Mouse (Mus musculus) liver, embryonic 14.5 days (tissue): ENCODE results near the gene Akt2. TPM values are rescaled to one million over a fixed set of nuclear protein-coding genes. Genes with fewer than 3 reads are reported as not detected.
A peak's percentile ranks its signal among the peaks of the same experiment; 100 is the strongest.

ENCODE experiments used
- ATAC-seq: fragments of 200-750 bp; cut with Nextera tagmentation; 2 replicates; pipeline ENCODE4 v1.8.0; 2017; ENCODE audit warnings: moderate number of reproducible peaks, mild to moderate bottlenecking, moderate library complexity; ENCODE audit not compliant: insufficient read depth
- DNase-seq, 3 experiments: peaks; one replicate each; pipeline ENCODE4 v3.0.0-alpha.2; 2012 to 2013; ENCODE audit warnings: low read depth in 3 of 3, low spot score in 3 of 3
- H3K27ac ChIP-seq: fragments of 300-500 bp; sonication (generic); 2 replicates; pipeline ENCODE4 v1.5.1; 2014; ENCODE audit warnings: moderate library complexity, mild to moderate bottlenecking, control low read depth, inconsistent platforms
- H3K27me3 ChIP-seq: fragments of 300-500 bp; sonication (generic); 2 replicates; pipeline ENCODE4 v1.6.1; 2014; ENCODE audit warnings: mild to moderate bottlenecking, low read length, moderate library complexity; ENCODE audit not compliant: control insufficient read depth, insufficient read depth
- H3K36me3 ChIP-seq: fragments of 300-500 bp; sonication (generic); replicated peaks from 2 replicates; pipeline ENCODE4 v1.6.1; 2014; ENCODE audit warnings: low read depth; ENCODE audit not compliant: control insufficient read depth, insufficient read depth
- H3K4me1 ChIP-seq, 2 experiments: fragments of 200-500 bp in 1 of 2; fragments of 300-500 bp in 1 of 2; sonication (generic) in 1 of 2; replicated peaks; 2 replicates each; pipeline ENCODE4 v1.6.1; 2012 to 2014; ENCODE audit warnings: antibody characterized with exemption in 1 of 2, inconsistent platforms in 1 of 2, low read length in 1 of 2; ENCODE audit not compliant: control insufficient read depth in 2 of 2, insufficient read depth in 2 of 2
- H3K4me2 ChIP-seq: fragments of 300-500 bp; sonication (generic); 2 replicates; pipeline ENCODE4 v1.6.1; 2014; ENCODE audit warnings: low read depth, mild to moderate bottlenecking, control low read depth, moderate library complexity
- H3K4me3 ChIP-seq, 2 experiments: fragments of 200-500 bp in 1 of 2; fragments of 300-500 bp in 1 of 2; sonication (generic) in 1 of 2; 2 replicates each; pipeline ENCODE4 v1.5.1; 2012 to 2014; ENCODE audit warnings: low read depth in 2 of 2, low read length in 2 of 2, mild to moderate bottlenecking in 2 of 2, control low read depth in 1 of 2, inconsistent platforms in 1 of 2, moderate library complexity in 1 of 2; ENCODE audit not compliant: insufficient read depth in 1 of 2
- H3K9ac ChIP-seq: fragments of 300-500 bp; sonication (generic); replicated peaks from 2 replicates; pipeline ENCODE4 v1.6.1; 2014; ENCODE audit warnings: mild to moderate bottlenecking, control low read depth, moderate library complexity
- H3K9me3 ChIP-seq: fragments of 300-500 bp; sonication (generic); 2 replicates; pipeline ENCODE4 v1.6.1; 2016; ENCODE audit warnings: low read length, mixed read lengths; ENCODE audit not compliant: control insufficient read depth
- CTCF ChIP-seq: IDR thresholded peaks from 2 replicates; pipeline ENCODE4 v1.5.1; 2016; ENCODE audit warnings: antibody characterized with exemption, low read depth, control low read depth
- EP300 ChIP-seq: IDR thresholded peaks from 2 replicates; pipeline ENCODE4 v1.6.1; 2016; ENCODE audit warnings: antibody characterized with exemption, low read depth
- WGBS: fragments of 180-500 bp; shearing (Covaris S2); extraction: QIAGEN DNeasy Blood & Tissue Kit; methylation state at CpG from one replicate; pipeline ENCODE4 v1.1.7; 2014; ENCODE audit not compliant: insufficient replicate concordance; 5-methylcytosine and 5-hydroxymethylcytosine counted together
- polyA plus RNA-seq, 2 experiments: library from polyadenylated mRNA; depleted of rRNA in 1 of 2; stranded (reverse) in 1 of 2; unstranded in 1 of 2; fragments of >200 nt; fragmentation: Nextera tagmentation in 1 of 2; extraction: Ambion mirVana in 1 of 2; gene quantifications; 2 replicates each; pipeline versions ENCODE4 v1.2.1 to v1.2.3; 2012 to 2014

Akt2 gene
- polyA plus RNA-seq, 2 experiments, result 21.5 to 23.2 TPM

DNA sequence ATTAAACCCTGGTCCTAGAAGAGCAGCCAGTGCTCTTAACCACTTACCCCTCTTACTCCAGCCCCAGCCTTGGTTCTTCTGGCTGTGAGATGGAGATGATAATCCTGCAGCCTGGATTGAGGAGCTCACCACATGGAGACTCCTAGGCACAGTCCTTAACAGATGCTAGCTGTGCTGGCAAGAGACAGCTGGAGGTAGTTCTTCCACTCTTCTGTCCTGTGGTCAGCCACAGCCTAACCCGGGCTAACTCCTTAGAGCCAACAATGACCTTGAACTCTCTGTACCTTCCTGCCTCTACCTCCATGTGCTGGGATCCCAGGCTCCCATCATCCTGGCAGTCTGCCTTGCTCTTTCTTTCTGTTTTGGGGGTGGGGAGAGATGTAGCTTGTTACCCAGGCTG is 30.4 kb upstream of the Akt2 start:
- Histone ChIP-seq H3K27me3 (no peaks in the 10 kb centered on the region), H3K4me3 (no peak overlapping the region), H3K4me2 (no peak overlapping the region), H3K9ac (no peak overlapping the region), H3K36me3 (peaks cover 20% of the 10 kb centered on the region), H3K27ac (no peak overlapping the region), H3K4me1 (peaks cover 2 to 3% of the 10 kb centered on the region in 2 experiments; a peak in 2 of 4 replicates), H3K9me3 (no peaks in the 10 kb centered on the region)
- no peak for ATAC-seq
- 63% methylated on average over 1 of the region's 1 CpGs for WGBS
- no peak for DNase-seq
- TF ChIP-seq CTCF (no peak), EP300 (no peak)

DNA sequence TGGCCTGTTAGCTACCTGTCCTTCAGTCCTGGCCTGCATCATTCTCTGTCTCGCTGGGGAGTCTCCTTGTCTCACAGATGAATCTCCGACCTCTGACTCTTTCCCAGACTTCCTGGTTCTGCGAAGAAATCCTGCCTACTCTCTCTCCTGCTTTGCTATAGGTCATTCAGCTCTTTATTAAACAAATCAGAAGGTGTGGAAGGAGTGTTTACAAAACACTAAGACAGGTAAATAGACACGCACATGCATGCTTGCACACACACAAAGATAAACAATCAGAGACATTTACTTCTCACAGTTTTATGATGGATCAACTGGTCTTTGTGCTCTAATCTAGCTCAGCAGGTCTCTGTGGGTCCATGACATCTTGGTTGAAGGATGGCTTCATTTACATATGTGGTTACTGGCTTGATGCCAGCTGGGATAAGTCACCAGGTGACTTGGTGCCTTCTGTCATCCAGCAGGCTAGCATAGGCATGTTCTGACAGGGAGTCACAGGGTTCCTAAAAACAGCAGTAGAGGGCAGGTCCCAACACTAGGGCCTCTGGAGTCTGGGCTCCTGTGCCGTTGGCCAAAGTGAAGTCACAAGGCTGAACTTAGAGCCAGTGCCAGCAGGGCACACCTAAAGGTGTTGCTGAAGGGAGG is 21.6 kb upstream of the Akt2 start:
- WGBS, result 82% methylated on average over 5 of the region's 5 CpGs
- ATAC-seq (no peak), DNase-seq (no peak)
- Histone ChIP-seq H3K4me3 (no peak overlapping the region), H3K4me1 (no peaks in the 10 kb centered on the region), H3K9me3 (no peaks in the 10 kb centered on the region), H3K36me3 (peaks cover 24% of the 10 kb centered on the region), H3K9ac (no peak overlapping the region), H3K27ac (no peak overlapping the region), H3K4me2 (no peak overlapping the region), H3K27me3 (no peaks in the 10 kb centered on the region)
- TF ChIP-seq CTCF (no peak), EP300 (no peak)

DNA sequence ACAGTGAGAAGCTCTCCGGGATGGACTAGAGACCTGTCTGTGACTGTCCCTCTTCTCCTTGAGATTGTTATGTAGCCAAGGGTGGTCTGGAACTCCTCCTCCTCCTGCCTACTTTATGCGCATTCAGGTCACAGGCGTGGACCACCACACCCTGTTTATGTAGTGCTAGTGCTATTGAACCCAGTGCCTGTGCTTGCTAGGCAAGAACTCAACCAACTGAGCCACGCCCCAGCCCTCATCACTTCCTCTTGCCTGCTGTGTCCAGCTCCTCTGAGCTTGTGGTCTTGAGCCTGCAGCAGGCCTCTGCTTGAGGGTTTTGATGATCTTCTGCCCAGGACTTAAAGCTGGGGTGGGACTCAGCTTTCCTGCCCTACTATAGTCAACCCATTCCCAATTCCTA is 19.2 kb upstream of the Akt2 start:
- H3K4me1 ChIP-seq, result no peaks in the 10 kb centered on the region
- no peaks in the 10 kb centered on the region for H3K27me3 ChIP-seq
- ATAC-seq (no peak), DNase-seq (no peak)
- no peak overlapping the region for H3K4me3 ChIP-seq
- no peak overlapping the region for H3K4me2 ChIP-seq
- TF ChIP-seq EP300 (no peak), CTCF (no peak)
- H3K27ac ChIP-seq, result no peak overlapping the region
- 74% methylated on average over 4 of the region's 4 CpGs for WGBS
- peaks cover 28% of the 10 kb centered on the region for H3K36me3 ChIP-seq
- H3K9me3 ChIP-seq, result no peaks in the 10 kb centered on the region
- no peak overlapping the region for H3K9ac ChIP-seq

DNA sequence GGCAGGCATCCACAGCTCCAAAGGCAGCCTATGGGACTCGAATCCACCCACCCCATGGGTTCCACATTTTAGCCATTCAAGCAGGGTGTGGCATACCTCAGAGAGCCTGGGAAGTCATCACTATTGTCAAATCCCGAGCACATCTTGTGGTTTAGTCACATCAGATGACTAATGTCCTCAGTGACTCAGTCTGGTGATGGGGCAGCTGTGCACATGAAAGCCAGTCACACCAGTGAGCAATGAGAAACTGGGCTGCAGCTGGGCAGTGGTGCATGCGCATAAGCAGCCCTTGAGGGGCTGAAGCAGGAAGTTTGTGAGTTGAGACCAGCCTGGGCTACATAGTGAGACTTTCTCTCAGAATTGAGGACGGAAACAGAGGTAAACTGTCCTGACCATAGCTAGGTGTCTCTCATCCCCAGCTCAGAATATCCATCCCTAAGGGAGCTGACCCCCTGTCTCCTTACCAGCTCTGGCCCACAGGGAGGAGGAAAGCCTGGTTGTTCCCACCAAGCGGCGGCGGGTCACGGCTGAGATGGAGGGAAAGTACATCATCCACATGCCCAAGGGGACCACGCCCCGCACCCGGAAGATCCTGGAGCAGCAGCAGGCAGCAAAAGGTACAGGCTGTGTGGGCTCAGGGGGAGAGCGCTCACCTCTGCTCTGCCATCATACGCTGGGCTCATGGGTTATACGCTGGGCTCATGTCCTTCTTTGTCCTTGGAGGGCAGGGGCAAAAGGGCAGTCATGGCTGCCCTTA is 17.1 kb upstream of the Akt2 start:
- TF ChIP-seq EP300, result no peak
- TF ChIP-seq CTCF, result no peak
- H3K27ac ChIP-seq, result no peak overlapping the region
- H3K9ac ChIP-seq, result no peak overlapping the region
- H3K4me3 ChIP-seq, result no peak overlapping the region
- no peaks in the 10 kb centered on the region for H3K27me3 ChIP-seq
- 88% methylated on average over 14 of the region's 14 CpGs for WGBS
- no peaks in the 10 kb centered on the region for H3K4me1 ChIP-seq
- H3K4me2 ChIP-seq, result no peak overlapping the region
- ATAC-seq (no peak), DNase-seq (no peak)
- no peaks in the 10 kb centered on the region for H3K9me3 ChIP-seq
- peaks cover 34% of the 10 kb centered on the region for H3K36me3 ChIP-seq

DNA sequence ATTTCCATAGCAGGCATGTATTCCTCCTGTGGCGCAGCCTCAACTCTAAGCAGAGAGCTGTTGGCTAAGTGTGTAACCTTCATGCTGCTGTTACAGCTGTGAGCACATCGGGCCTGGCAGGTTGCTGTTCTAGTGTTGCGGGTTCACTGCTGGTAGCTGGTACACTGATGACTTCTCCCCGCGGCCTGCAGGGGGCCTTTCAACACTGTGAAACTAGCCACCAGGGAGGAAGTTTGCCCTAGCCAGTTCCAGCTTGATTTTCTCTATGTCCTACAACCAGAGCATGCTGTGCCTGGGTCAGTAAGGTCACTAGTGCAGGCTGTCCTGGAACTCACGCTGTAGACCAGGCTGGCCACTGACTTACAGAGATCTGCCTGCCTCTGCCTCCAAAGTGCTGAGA is 14.4 kb upstream of the Akt2 start:
- peaks cover 42% of the 10 kb centered on the region for H3K36me3 ChIP-seq
- TF ChIP-seq CTCF (peak; percentile 81), EP300 (no peak)

More for the DNA sequence above, 14.4 kb upstream of the Akt2 start:
- H3K27ac ChIP-seq, result no peak overlapping the region
- H3K9me3 ChIP-seq, result no peaks in the 10 kb centered on the region
- no peak for DNase-seq
- 56% methylated on average over 6 of the region's 6 CpGs for WGBS
- 0 out of 2 replicates have a peak, but pooled peaks have one; percentile 39 for ATAC-seq
- H3K27me3 ChIP-seq, result no peaks in the 10 kb centered on the region
- H3K4me2 ChIP-seq, result no peak overlapping the region
- no peak overlapping the region for H3K4me3 ChIP-seq
- no peaks in the 10 kb centered on the region for H3K4me1 ChIP-seq
- no peak overlapping the region for H3K9ac ChIP-seq
